Comparison of ENCODE assay signal across 8 mouse cellular contexts in genomic region chr10:75516724-75517072, GRCm38 (mm10). TPM values are rescaled to one million over a fixed set of nuclear protein-coding genes. Genes with fewer than 3 reads are reported as not detected.
DNase-seq lines count a peak whose midpoint lies in the region; ATAC-seq and TF ChIP-seq lines count a peak whose summit lies in the region.

No protein-coding gene starts in this region.

- intact Hi-C loops in heart, adult 2 months (cut with DNase I) = loop anchor here (2.0 kb wide), 1 partner anchor 304 kb away; the partner anchor contains the start of gene Specc1l

- peak overlapping the region; percentile 97 for H3K9ac ChIP-seq in heart, adult 2 months (ENCODE audit: low read depth, low read length)
- peak overlapping the region; percentile 91 for H3K9ac ChIP-seq in embryonic facial prominence, embryonic 14.5 days (ENCODE audit: low read depth, low read length)
- H3K9ac ChIP-seq in limb, embryonic 11.5 days (ENCODE audit: low read length) = peak overlapping the region; percentile 90
- peak overlapping the region; percentile 91 for H3K9ac ChIP-seq in stomach, embryonic 14.5 days (replicated peaks; ENCODE audit: low read depth, low read length)

- peak overlapping the region; percentile 98 for H3K4me3 ChIP-seq in heart, adult 2 months
- peak overlapping the region; percentile 63 for H3K4me3 ChIP-seq in embryonic facial prominence, embryonic 14.5 days (ENCODE audit: low read depth, low read length)
- peak overlapping the region; percentile 70 for H3K4me3 ChIP-seq in limb, embryonic 11.5 days (ENCODE audit: low read depth, low read length)
- peak overlapping the region; percentile 62 for H3K4me3 ChIP-seq in stomach, embryonic 14.5 days (ENCODE audit: low read depth, low read length)

- peaks cover 15% of the 10 kb centered on the region for H3K4me1 ChIP-seq in heart, adult 2 months (ENCODE audit: control insufficient read depth, insufficient read depth, low read length)
- H3K4me1 ChIP-seq in embryonic facial prominence, embryonic 14.5 days (ENCODE audit: control insufficient read depth, insufficient read depth, low read length) = peaks cover 19% of the 10 kb centered on the region
- H3K4me1 ChIP-seq in limb, embryonic 11.5 days (ENCODE audit: control insufficient read depth, insufficient read depth, low read length) = peaks cover 15% of the 10 kb centered on the region
- H3K4me1 ChIP-seq in stomach, embryonic 14.5 days (ENCODE audit: control insufficient read depth, insufficient read depth, low read length) = peaks cover 18% of the 10 kb centered on the region

- H3K27ac ChIP-seq in heart, adult 2 months = peak overlapping the region; percentile 99
- H3K27ac ChIP-seq in embryonic facial prominence, embryonic 14.5 days (replicated peaks; ENCODE audit: low read depth, low read length) = peak overlapping the region; percentile 99
- peak overlapping the region; percentile 80 for H3K27ac ChIP-seq in limb, embryonic 11.5 days (replicated peaks; ENCODE audit: low read depth, low read length)
- H3K27ac ChIP-seq in stomach, embryonic 14.5 days (ENCODE audit: low read length) = peak overlapping the region; percentile 94; the same call in 1 of the 2 replicates

- TF ChIP-seq POLR2A in heart, adult 2 months (IDR thresholded peaks at IDR 0.05; ENCODE audit: insufficient read depth, low read depth, low read length) = no peak

- peaks cover 1% of the 10 kb centered on the region; the same call in 1 of the 2 replicates for H3K79me2 ChIP-seq in heart, adult 2 months (replicated peaks; ENCODE audit: control insufficient read depth, insufficient read depth, low read length)

- TF ChIP-seq CTCF in heart, adult 2 months (IDR thresholded peaks at IDR 0.05) = no peak

- no peak for ATAC-seq in embryonic facial prominence, embryonic 14.5 days (ENCODE audit: low read depth)
- ATAC-seq in limb, embryonic 11.5 days (ENCODE audit: insufficient number of reproducible peaks, low FRiP score, low TSS enrichment, low read depth) = no peak
- no peak; the same call in 1 of the 2 replicates for ATAC-seq in stomach, embryonic 14.5 days (ENCODE audit: insufficient number of reproducible peaks, insufficient read depth, low FRiP score, low read depth)

- H3K36me3 ChIP-seq in heart, adult 2 months (ENCODE audit: control insufficient read depth, insufficient read depth, low read length) = peaks cover 9% of the 10 kb centered on the region
- H3K36me3 ChIP-seq in embryonic facial prominence, embryonic 14.5 days (ENCODE audit: control insufficient read depth, insufficient read depth, low read length) = peaks cover 32% of the 10 kb centered on the region; the same call in 1 of the 2 replicates
- H3K36me3 ChIP-seq in limb, embryonic 11.5 days (ENCODE audit: control insufficient read depth, insufficient read depth, low read length) = peaks cover 4% of the 10 kb centered on the region; the same call in 1 of the 2 replicates
- H3K36me3 ChIP-seq in stomach, embryonic 14.5 days (ENCODE audit: control insufficient read depth, insufficient read depth, low read length) = peaks cover 26% of the 10 kb centered on the region

- WGBS in heart, adult 2 months = 0% methylated on average over 12 of the region's 12 CpGs
- 1% methylated on average over 12 of the region's 12 CpGs for WGBS in embryonic facial prominence, embryonic 14.5 days
- 0% methylated on average over 12 of the region's 12 CpGs for WGBS in limb, embryonic 11.5 days
- under 1% methylated on average over 12 of the region's 12 CpGs for WGBS in stomach, embryonic 14.5 days

- no peaks in the 10 kb centered on the region for H3K9me3 ChIP-seq in embryonic facial prominence, embryonic 14.5 days (ENCODE audit: control insufficient read depth, low read length)
- H3K9me3 ChIP-seq in limb, embryonic 11.5 days (ENCODE audit: control insufficient read depth, low read length) = no peaks in the 10 kb centered on the region
- no peaks in the 10 kb centered on the region for H3K9me3 ChIP-seq in stomach, embryonic 14.5 days (ENCODE audit: control insufficient read depth, low read depth, low read length)

- H3K27me3 ChIP-seq in heart, adult 2 months (ENCODE audit: control insufficient read depth, insufficient read depth, low read length) = no peaks in the 10 kb centered on the region
- no peaks in the 10 kb centered on the region for H3K27me3 ChIP-seq in embryonic facial prominence, embryonic 14.5 days (replicated peaks; ENCODE audit: control insufficient read depth, insufficient read depth, low read length)
- no peaks in the 10 kb centered on the region for H3K27me3 ChIP-seq in limb, embryonic 11.5 days (ENCODE audit: control insufficient read depth, insufficient read depth, low read length)
- H3K27me3 ChIP-seq in stomach, embryonic 14.5 days (ENCODE audit: control insufficient read depth, insufficient read depth, low read length) = no peaks in the 10 kb centered on the region

- DNase-seq in heart, adult 2 months = no peak
- no peak for DNase-seq in heart, adult 8-10 months (ENCODE audit: low spot score)
- peak; percentile 48 for DNase-seq in 3T3-L1 (ENCODE audit: low read depth, low spot score)
- DNase-seq in embryonic facial prominence, embryonic 14.5 days (ENCODE audit: low spot score) = peak; percentile 14
- DNase-seq in limb, embryonic 11.5 days (ENCODE audit: low spot score) = no peak
- DNase-seq in natural killer cell, adult 2 months (ENCODE audit: low spot score in 2 of 2) = no peak
- no peak for DNase-seq in layer of hippocampus, adult 11-12 months (ENCODE audit: low spot score)

- TF ChIP-seq EP300 in heart, adult 2 months (IDR thresholded peaks at IDR 0.05; ENCODE audit: insufficient read depth, low read depth, low read length) = 0 out of 2 replicates have a peak, but pooled peaks have one; percentile 2

- peak overlapping the region; percentile 87 for H3K4me2 ChIP-seq in embryonic facial prominence, embryonic 14.5 days (ENCODE audit: low read depth, low read length)
- H3K4me2 ChIP-seq in limb, embryonic 11.5 days (ENCODE audit: low read depth, severe bottlenecking) = peak overlapping the region; percentile 81
- H3K4me2 ChIP-seq in stomach, embryonic 14.5 days (replicated peaks; ENCODE audit: low read depth, low read length) = peak overlapping the region; percentile 67

RNA-seq across cellular contexts. Expression of gene Snrpd3, which starts 0.7 kb away (rescaled TPM):
- 10 to 100 TPM; 61.1 to 65.8 TPM for total RNA-seq in heart, adult 2 months (2021)
- 20.8 and 24.8 TPM in 2 replicates for polyA plus RNA-seq in heart, adult 2 months (2012; rRNA removed)
- 10 to 100 TPM; 64.0 to 72.6 (median 68.3) TPM for total RNA-seq in heart, adult 8-10 months (2022)
- 147 and 162 TPM in 2 replicates for polyA plus RNA-seq in embryonic facial prominence, embryonic 14.5 days (2014; fragmentation: Nextera tagmentation; extraction: Ambion mirVana)
- polyA plus RNA-seq in limb, embryonic 11.5 days (2014; fragmentation: Nextera tagmentation; extraction: Ambion mirVana) = 256 and 281 TPM in 2 replicates
- polyA plus RNA-seq in stomach, embryonic 14.5 days (2014; fragmentation: Nextera tagmentation; extraction: Ambion mirVana) = 141 and 151 TPM in 2 replicates

RNA-seq across cellular contexts. Expression of gene Gucd1, which starts 1.1 kb away (rescaled TPM):
- 10 to 100 TPM; 33.2 to 37.7 TPM for total RNA-seq in heart, adult 2 months (2021)
- 44.7 and 50.3 TPM in 2 replicates for polyA plus RNA-seq in heart, adult 2 months (2012; rRNA removed)
- 10 to 100 TPM; 34.0 to 37.2 (median 36.1) TPM for total RNA-seq in heart, adult 8-10 months (2022)
- 32.9 and 35.8 TPM in 2 replicates for polyA plus RNA-seq in embryonic facial prominence, embryonic 14.5 days (2014; fragmentation: Nextera tagmentation; extraction: Ambion mirVana)
- polyA plus RNA-seq in limb, embryonic 11.5 days (2014; fragmentation: Nextera tagmentation; extraction: Ambion mirVana) = 32.4 and 36.1 TPM in 2 replicates
- polyA plus RNA-seq in stomach, embryonic 14.5 days (2014; fragmentation: Nextera tagmentation; extraction: Ambion mirVana) = 29.9 and 30.5 TPM in 2 replicates

RNA-seq across cellular contexts. Expression of gene Lrrc75b, which starts 43.4 kb away (rescaled TPM):
- under 1 TPM; 0.66 to 0.84 TPM for total RNA-seq in heart, adult 2 months (2021)
- 1.00 and 1.3 TPM in 2 replicates for polyA plus RNA-seq in heart, adult 2 months (2012; rRNA removed)
- 1 to 10 TPM in 2 of 4 experiments, under 1 TPM in 2; 0.79 to 1.6 (median 0.97) TPM for total RNA-seq in heart, adult 8-10 months (2022)
- 5.7 and 7.9 TPM in 2 replicates for polyA plus RNA-seq in embryonic facial prominence, embryonic 14.5 days (2014; fragmentation: Nextera tagmentation; extraction: Ambion mirVana)
- 0.77 and 0.91 TPM in 2 replicates for polyA plus RNA-seq in limb, embryonic 11.5 days (2014; fragmentation: Nextera tagmentation; extraction: Ambion mirVana)
- polyA plus RNA-seq in stomach, embryonic 14.5 days (2014; fragmentation: Nextera tagmentation; extraction: Ambion mirVana) = 2.2 TPM in 2 replicates

RNA-seq across cellular contexts. Expression of gene Ggt1, which starts 44.7 kb away (rescaled TPM):
- under 1 TPM in 1 of 2 experiments, not detected in 1; 0.31 TPM for total RNA-seq in heart, adult 2 months (2021)
- polyA plus RNA-seq in heart, adult 2 months (2012; rRNA removed) = 0.35 TPM in 1 of 2 replicates, not detected in the other
- not detected for total RNA-seq in heart, adult 8-10 months (2022)
- polyA plus RNA-seq in embryonic facial prominence, embryonic 14.5 days (2014; fragmentation: Nextera tagmentation; extraction: Ambion mirVana) = 0.39 and 1.4 TPM in 2 replicates
- 0.75 and 0.94 TPM in 2 replicates for polyA plus RNA-seq in limb, embryonic 11.5 days (2014; fragmentation: Nextera tagmentation; extraction: Ambion mirVana)
- polyA plus RNA-seq in stomach, embryonic 14.5 days (2014; fragmentation: Nextera tagmentation; extraction: Ambion mirVana) = 3.1 and 3.8 TPM in 2 replicates

Comparison
In these comparisons a context has a peak if more than half of its experiments do, and no peak if none do; other contexts are left out.
1. DNase-seq: peak in 3T3-L1 (single experiment) and embryonic facial prominence, embryonic 14.5 days (single experiment); none in heart, adult 2 months (0 of 2), heart, adult 8-10 months (single experiment), limb, embryonic 11.5 days (single experiment), natural killer cell, adult 2 months (0 of 2) and layer of hippocampus, adult 11-12 months (single experiment).
2. Peak in every context shown above with its lines, with median percentiles within 50 percentile points of each other: H3K27ac ChIP-seq, H3K4me3 ChIP-seq, H3K9ac ChIP-seq and H3K4me2 ChIP-seq.